Mouse (Mus musculus): ENCODE results near the gene Abi3bp. TPM values are rescaled to one million over a fixed set of nuclear protein-coding genes. Genes with fewer than 3 reads are reported as not detected.

Gene Abi3bp
- polyA plus RNA-seq, 1 experiment, result not detected

DNA sequence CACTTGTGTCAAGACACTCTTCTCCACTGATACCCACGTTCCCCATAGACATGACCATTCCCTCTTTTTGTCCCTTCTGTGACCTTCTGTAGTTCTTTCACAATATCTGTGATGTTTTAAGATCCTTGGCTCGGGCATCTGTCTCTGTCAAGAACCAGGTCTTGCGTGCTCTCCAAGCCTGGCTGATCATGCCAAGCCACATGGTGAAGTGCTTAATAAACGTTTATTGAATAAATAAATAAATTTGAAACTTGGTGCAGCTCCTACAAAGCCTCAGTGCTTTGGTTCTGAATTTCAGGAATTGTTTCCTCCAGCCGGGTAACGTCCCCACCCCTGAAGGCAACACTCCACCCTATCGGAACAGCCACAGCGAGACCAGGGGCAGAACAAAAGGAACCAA is 193.3 kb downstream of the Abi3bp start:
- Histone ChIP-seq H3K27ac (ENCODE audit: insufficient read depth, low read depth, low read length) (no peak overlapping the region), H3K4me1 (ENCODE audit: control insufficient read depth, insufficient read depth, low read length) (no peaks in the 10 kb centered on the region), H3K4me3 (ENCODE audit: insufficient read depth, low read length) (no peak overlapping the region)
- TF ChIP-seq CTCF (IDR thresholded peaks at IDR 0.05; ENCODE audit: low read depth, low read length) (no peak), POLR2A (IDR thresholded peaks at IDR 0.05; ENCODE audit: borderline replicate concordance, low read depth, low read length) (no peak)

DNA sequence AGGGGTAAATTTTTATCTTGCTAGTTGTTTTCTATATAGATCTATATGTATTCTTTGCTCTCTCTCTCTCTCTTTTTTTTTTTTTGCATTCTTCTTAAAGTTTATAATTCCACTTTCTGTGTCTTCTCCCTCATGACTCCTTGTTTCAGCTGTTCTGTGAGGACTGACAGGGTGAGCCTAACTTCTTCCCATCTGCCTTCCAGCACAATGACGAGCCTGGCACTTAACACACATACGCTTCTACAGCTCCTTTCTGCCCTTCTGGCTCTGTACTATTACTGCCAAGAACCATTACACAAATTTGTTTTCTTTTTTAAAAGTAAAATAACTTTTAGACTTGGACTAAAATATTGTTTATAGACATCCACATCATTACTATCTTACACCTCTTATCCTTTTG is 195.7 kb downstream of the Abi3bp start:
- H3K27ac ChIP-seq (ENCODE audit: insufficient read depth, low read depth, low read length), result no peak overlapping the region
- no peaks in the 10 kb centered on the region for H3K4me1 ChIP-seq (ENCODE audit: control insufficient read depth, insufficient read depth, low read length)
- H3K4me3 ChIP-seq (ENCODE audit: insufficient read depth, low read length), result no peak overlapping the region
- TF ChIP-seq CTCF (IDR thresholded peaks at IDR 0.05; ENCODE audit: low read depth, low read length) (no peak), POLR2A (IDR thresholded peaks at IDR 0.05; ENCODE audit: borderline replicate concordance, low read depth, low read length) (no peak)

DNA sequence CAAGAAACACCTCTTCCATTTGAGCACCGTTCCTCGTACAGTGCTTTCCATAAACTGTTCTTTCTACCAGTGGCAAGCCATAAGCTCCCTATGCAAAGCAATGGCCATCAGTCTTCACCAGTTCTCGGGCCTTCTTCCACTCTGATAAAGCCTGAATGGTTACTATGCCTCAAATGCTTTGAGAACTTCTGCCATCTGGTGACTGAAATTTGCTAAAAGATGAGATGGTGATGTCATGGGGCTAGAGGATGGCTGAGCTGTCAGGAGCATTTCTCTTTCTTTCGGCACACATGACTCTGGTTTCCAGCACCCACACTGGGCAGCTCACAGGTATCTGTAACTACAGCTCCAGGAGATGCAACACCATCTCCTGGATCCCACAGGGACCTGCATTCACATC is 199.5 kb downstream of the Abi3bp start:
- Histone ChIP-seq H3K4me3 (ENCODE audit: insufficient read depth, low read length) (no peak overlapping the region), H3K4me1 (ENCODE audit: control insufficient read depth, insufficient read depth, low read length) (no peaks in the 10 kb centered on the region), H3K27ac (ENCODE audit: insufficient read depth, low read depth, low read length) (no peak overlapping the region)
- TF ChIP-seq CTCF (IDR thresholded peaks at IDR 0.05; ENCODE audit: low read depth, low read length) (no peak), POLR2A (IDR thresholded peaks at IDR 0.05; ENCODE audit: borderline replicate concordance, low read depth, low read length) (no peak)

DNA sequence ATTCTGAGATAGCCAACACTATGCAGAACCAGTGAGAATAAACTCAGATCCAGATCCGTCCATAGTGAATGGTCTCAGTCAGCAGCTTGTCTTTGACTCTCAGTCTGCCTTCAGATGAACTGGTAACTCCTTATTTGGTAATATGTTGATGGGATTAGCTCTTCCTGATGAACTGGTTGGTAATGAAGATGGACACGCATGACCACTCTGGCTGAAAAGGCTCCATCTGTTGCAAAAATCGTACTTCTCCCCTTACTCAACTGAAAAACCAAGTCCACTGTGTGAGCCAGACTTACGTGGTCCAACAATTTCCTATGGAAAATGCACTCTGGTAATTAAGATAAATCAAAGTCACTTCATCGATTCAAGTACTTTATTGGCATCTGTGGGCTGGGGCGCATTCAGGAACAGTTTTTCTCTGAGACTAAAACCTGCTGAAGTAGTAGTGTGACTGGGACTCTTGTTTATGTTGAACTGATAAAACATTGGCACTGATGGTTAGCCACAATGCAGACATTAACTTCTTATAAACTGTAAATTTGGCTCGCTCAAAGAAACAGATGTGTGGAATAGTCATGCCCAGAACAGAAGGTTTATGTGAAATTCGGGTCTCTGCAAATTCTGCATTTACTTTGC is 203.4 kb downstream of the Abi3bp start:
- H3K27ac ChIP-seq (ENCODE audit: insufficient read depth, low read depth, low read length), result no peak overlapping the region
- no peaks in the 10 kb centered on the region for H3K4me1 ChIP-seq (ENCODE audit: control insufficient read depth, insufficient read depth, low read length)
- no peak overlapping the region for H3K4me3 ChIP-seq (ENCODE audit: insufficient read depth, low read length)
- TF ChIP-seq CTCF (IDR thresholded peaks at IDR 0.05; ENCODE audit: low read depth, low read length) (no peak), POLR2A (IDR thresholded peaks at IDR 0.05; ENCODE audit: borderline replicate concordance, low read depth, low read length) (no peak)

DNA sequence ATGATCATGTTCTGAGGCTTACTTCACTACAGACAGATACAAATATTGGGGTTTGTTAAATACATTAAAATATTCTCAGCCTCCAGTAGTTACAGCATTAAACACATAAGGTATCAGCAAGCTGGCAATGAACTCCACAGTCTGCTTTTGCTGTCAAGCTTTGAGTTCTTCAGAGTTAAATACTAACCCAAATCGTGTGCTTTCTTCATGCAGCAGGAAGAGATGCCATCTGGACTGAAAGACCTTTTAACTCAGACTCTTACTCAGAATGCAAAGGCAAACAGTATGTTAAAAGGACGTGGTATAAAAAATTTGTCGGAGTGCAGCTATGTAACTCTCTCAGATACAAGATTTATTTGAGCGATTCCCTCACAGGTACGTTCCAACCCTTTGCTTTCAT is 209.1 kb downstream of the Abi3bp start:
- Histone ChIP-seq H3K27ac (ENCODE audit: insufficient read depth, low read depth, low read length) (no peak overlapping the region), H3K4me3 (ENCODE audit: insufficient read depth, low read length) (no peak overlapping the region), H3K4me1 (ENCODE audit: control insufficient read depth, insufficient read depth, low read length) (no peaks in the 10 kb centered on the region)
- TF ChIP-seq POLR2A (IDR thresholded peaks at IDR 0.05; ENCODE audit: borderline replicate concordance, low read depth, low read length) (no peak), CTCF (IDR thresholded peaks at IDR 0.05; ENCODE audit: low read depth, low read length) (no peak)

DNA sequence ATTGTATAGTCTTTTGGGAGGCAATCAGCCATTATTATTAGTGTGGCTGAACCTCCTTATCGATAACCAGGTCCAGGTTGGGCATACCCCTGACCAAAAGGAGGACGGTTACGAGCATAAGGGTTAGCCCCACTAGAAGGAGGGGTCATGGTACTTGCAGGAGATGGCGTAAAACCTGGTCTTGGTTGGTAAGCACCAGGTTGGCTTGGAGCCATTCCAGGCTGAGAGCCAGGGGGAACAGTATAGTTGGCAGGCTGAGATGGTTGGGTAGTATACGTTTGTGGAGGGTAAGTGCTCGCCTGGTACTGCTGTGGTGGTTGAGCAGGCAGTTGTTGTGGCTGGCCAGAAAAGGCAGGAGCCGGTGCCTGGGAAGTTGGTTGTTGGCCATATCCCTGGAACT is 213.0 kb downstream of the Abi3bp start:
- Histone ChIP-seq H3K27ac (ENCODE audit: insufficient read depth, low read depth, low read length) (no peak overlapping the region), H3K4me3 (ENCODE audit: insufficient read depth, low read length) (no peak overlapping the region), H3K4me1 (ENCODE audit: control insufficient read depth, insufficient read depth, low read length) (no peaks in the 10 kb centered on the region)
- no peak for TF ChIP-seq POLR2A (IDR thresholded peaks at IDR 0.05; ENCODE audit: borderline replicate concordance, low read depth, low read length)
- TF ChIP-seq CTCF (IDR thresholded peaks at IDR 0.05; ENCODE audit: low read depth, low read length), result no peak

DNA sequence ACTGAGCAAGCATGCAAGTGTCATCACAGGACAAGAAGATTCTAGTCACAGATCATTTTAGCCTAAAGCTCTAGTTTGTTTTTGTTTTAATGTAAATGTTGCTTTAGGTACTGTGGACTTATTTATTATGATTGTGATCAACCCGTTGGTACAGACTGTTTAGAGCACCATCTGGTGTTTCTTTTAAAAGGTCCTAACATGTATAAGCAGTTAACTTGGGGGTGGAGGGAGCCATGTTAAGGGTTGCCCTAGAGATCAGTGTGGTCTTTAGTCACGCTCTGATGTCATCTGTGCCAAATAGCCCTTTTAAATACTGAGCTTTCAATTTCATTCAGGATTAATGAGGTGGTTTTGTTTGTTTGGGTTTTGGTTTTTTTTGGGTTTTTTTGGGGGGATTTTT is 218.8 kb downstream of the Abi3bp start:
- no peak for TF ChIP-seq CTCF (IDR thresholded peaks at IDR 0.05; ENCODE audit: low read depth, low read length)
- no peak for TF ChIP-seq POLR2A (IDR thresholded peaks at IDR 0.05; ENCODE audit: borderline replicate concordance, low read depth, low read length)
- Histone ChIP-seq H3K27ac (ENCODE audit: insufficient read depth, low read depth, low read length) (no peak overlapping the region), H3K4me1 (ENCODE audit: control insufficient read depth, insufficient read depth, low read length) (no peaks in the 10 kb centered on the region), H3K4me3 (ENCODE audit: insufficient read depth, low read length) (no peak overlapping the region)

DNA sequence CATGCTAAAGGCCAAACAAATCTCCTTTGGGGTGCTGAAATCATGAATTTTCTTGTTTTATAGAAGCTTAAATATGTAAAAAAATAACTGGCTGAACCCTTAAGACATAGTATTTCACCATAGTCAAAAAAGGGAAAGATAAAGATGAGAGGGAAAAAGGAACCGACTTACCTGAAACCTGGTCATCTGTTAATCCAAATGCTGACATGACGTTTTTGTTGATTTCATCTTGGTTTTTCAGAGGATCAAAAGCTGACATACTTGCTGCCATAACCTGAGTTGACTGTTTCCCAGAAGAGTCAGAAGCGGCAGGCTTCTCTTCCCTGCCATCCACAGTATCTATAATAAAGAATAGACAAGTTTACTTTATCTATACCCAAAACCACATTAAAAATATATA is 223.2 kb downstream of the Abi3bp start:
- no peak for TF ChIP-seq CTCF (IDR thresholded peaks at IDR 0.05; ENCODE audit: low read depth, low read length)
- no peak for TF ChIP-seq POLR2A (IDR thresholded peaks at IDR 0.05; ENCODE audit: borderline replicate concordance, low read depth, low read length)

DNA sequence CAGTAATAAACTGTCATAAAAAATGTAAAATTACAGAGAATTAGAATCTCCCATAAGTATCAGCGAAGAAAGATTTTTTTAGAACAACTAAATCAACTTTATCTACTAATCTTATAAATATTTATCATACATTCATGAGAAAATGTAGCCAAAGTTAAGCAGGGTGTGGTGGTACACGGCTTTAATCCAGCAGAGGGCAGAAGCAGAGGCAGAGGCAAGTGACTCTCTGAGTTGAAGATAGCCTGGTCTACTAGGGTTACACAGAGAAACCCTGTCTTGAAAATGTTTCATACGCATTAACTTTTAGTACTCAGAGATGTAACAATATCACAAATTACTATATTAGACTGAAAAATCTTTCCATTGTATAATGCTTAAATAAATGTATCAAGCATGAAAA is 228.1 kb downstream of the Abi3bp start:
- no peaks in the 10 kb centered on the region for H3K4me1 ChIP-seq (ENCODE audit: control insufficient read depth, insufficient read depth, low read length)
- H3K27ac ChIP-seq (ENCODE audit: insufficient read depth, low read depth, low read length), result no peak overlapping the region
- H3K4me3 ChIP-seq (ENCODE audit: insufficient read depth, low read length), result no peak overlapping the region
- no peak for TF ChIP-seq CTCF (IDR thresholded peaks at IDR 0.05; ENCODE audit: low read depth, low read length)
- TF ChIP-seq POLR2A (IDR thresholded peaks at IDR 0.05; ENCODE audit: borderline replicate concordance, low read depth, low read length), result no peak

More for the DNA sequence above, 223.2 kb downstream of the Abi3bp start:
- Histone ChIP-seq H3K4me1 (ENCODE audit: control insufficient read depth, insufficient read depth, low read length) (no peaks in the 10 kb centered on the region), H3K27ac (ENCODE audit: insufficient read depth, low read depth, low read length) (no peak overlapping the region), H3K4me3 (ENCODE audit: insufficient read depth, low read length) (no peak overlapping the region)

DNA sequence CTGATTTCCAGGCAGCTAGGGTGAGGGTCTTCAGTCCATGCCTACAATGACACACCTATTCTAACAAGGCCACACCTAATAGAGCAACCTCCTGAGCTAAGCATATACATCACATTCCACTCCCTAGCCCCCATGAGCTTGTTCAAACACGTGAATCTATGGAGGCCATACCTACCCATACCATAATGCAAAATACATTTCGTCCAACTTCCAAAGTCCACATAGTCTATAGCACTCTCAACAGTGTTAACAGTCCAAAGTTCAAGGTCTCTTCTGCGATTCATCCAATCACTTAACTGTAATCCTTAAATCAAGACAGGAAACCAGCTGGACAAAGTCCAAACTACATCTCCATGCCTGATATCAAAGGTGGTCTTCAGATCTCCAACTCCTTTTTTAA is 232.4 kb downstream of the Abi3bp start:
- TF ChIP-seq CTCF (IDR thresholded peaks at IDR 0.05; ENCODE audit: low read depth, low read length) (no peak), POLR2A (IDR thresholded peaks at IDR 0.05; ENCODE audit: borderline replicate concordance, low read depth, low read length) (no peak)
- Histone ChIP-seq H3K27ac (ENCODE audit: insufficient read depth, low read depth, low read length) (no peak overlapping the region), H3K4me3 (ENCODE audit: insufficient read depth, low read length) (no peak overlapping the region), H3K4me1 (ENCODE audit: control insufficient read depth, insufficient read depth, low read length) (0 out of 2 replicates have a peak, but pooled peaks cover 2% of the 10 kb centered on the region)

All from bone marrow macrophage, adult 2 months (primary cell).